Mouse (Mus musculus) hindbrain, embryonic 14.5 days (tissue): Measurements from ENCODE around the gene AY074887. TPM values are rescaled to one million over a fixed set of nuclear protein-coding genes. Genes with fewer than 3 reads are reported as not detected.

Experiments
- ATAC-seq: fragments of 200-750 bp; cut with Nextera tagmentation; 2 replicates; pipeline ENCODE4 v1.8.0; 2017; ENCODE audit warnings: moderate number of reproducible peaks, mild to moderate bottlenecking, moderate TSS enrichment, moderate library complexity; ENCODE audit not compliant: low FRiP score
- DNase-seq: peaks from one replicate; pipeline ENCODE4 v3.0.0-alpha.2; 2015; ENCODE audit warnings: low spot score
- H3K27ac ChIP-seq: fragments of 300-500 bp; sonication (generic); 2 replicates; pipeline ENCODE4 v1.5.1; 2014; ENCODE audit warnings: mild to moderate bottlenecking, moderate library complexity
- H3K27me3 ChIP-seq: fragments of 300-500 bp; sonication (generic); 2 replicates; pipeline ENCODE4 v1.6.1; 2014; ENCODE audit warnings: mild to moderate bottlenecking, low read length, mixed read lengths; ENCODE audit not compliant: control insufficient read depth, insufficient read depth
- H3K36me3 ChIP-seq: fragments of 300-500 bp; sonication (generic); replicated peaks from 2 replicates; pipeline ENCODE4 v1.6.1; 2014; ENCODE audit not compliant: control insufficient read depth, insufficient read depth
- H3K4me1 ChIP-seq: fragments of 300-500 bp; sonication (generic); replicated peaks from 2 replicates; pipeline ENCODE4 v1.6.1; 2014; ENCODE audit warnings: antibody characterized with exemption, low read length, mixed read lengths; ENCODE audit not compliant: control insufficient read depth, insufficient read depth
- H3K4me2 ChIP-seq: fragments of 300-500 bp; sonication (generic); replicated peaks from 2 replicates; pipeline ENCODE4 v1.6.1; 2014; ENCODE audit warnings: mild to moderate bottlenecking, moderate library complexity
- H3K4me3 ChIP-seq: fragments of 300-500 bp; sonication (generic); replicated peaks from 2 replicates; pipeline ENCODE4 v1.5.1; 2014; ENCODE audit warnings: mild to moderate bottlenecking, low read length
- H3K9ac ChIP-seq: fragments of 300-500 bp; sonication (generic); 2 replicates; pipeline ENCODE4 v1.6.1; 2014
- H3K9me3 ChIP-seq: fragments of 300-500 bp; sonication (generic); 2 replicates; pipeline ENCODE4 v1.6.1; 2016; ENCODE audit warnings: low read length; ENCODE audit not compliant: control insufficient read depth
- WGBS: fragments of 180-500 bp; shearing (Covaris S2); extraction: QIAGEN DNeasy Blood & Tissue Kit; methylation state at CpG from one replicate; pipeline ENCODE4 v1.1.7; 2014; 5-methylcytosine and 5-hydroxymethylcytosine counted together
- polyA plus RNA-seq: library from polyadenylated mRNA; unstranded; fragments of >200 nt; fragmentation: Nextera tagmentation; extraction: Ambion mirVana; gene quantifications from 2 replicates; pipeline ENCODE4 v1.2.1, GENCODE M21; 2014

The AY074887 gene
- polyA plus RNA-seq, 1 experiment from 2014 or later, result 0.71 TPM

GRCm38 (mm10) chr9:54919946-54920345 is 30.9 kb downstream of the AY074887 start:
- H3K4me2 ChIP-seq, result no peak overlapping the region
- no peak overlapping the region for H3K9ac ChIP-seq
- no peak for DNase-seq
- no peak overlapping the region for H3K4me3 ChIP-seq
- H3K27ac ChIP-seq, result no peak overlapping the region
- peaks cover 10% of the 10 kb centered on the region; the same call in 1 of the 2 replicates for H3K4me1 ChIP-seq
- H3K27me3 ChIP-seq, result no peaks in the 10 kb centered on the region
- WGBS, result 60% methylated on average over 4 of the region's 4 CpGs
- H3K36me3 ChIP-seq, result 0 out of 2 replicates have a peak, but pooled peaks cover 6% of the 10 kb centered on the region
- H3K9me3 ChIP-seq, result no peaks in the 10 kb centered on the region
- no peak for ATAC-seq

- no peak overlapping the region for H3K4me2 ChIP-seq
- ATAC-seq (no peak), DNase-seq (no peak)
- no peaks in the 10 kb centered on the region for H3K27me3 ChIP-seq
- peaks cover 10% of the 10 kb centered on the region; the same call in 1 of the 2 replicates for H3K4me1 ChIP-seq
- no peak overlapping the region for H3K9ac ChIP-seq
- WGBS, result 96% methylated on average over 5 of the region's 5 CpGs
- H3K4me3 ChIP-seq, result no peak overlapping the region
- H3K36me3 ChIP-seq, result 0 out of 2 replicates have a peak, but pooled peaks cover 6% of the 10 kb centered on the region
- no peak overlapping the region for H3K27ac ChIP-seq
- no peaks in the 10 kb centered on the region for H3K9me3 ChIP-seq
Observed at GRCm38 (mm10) chr9:54918781-54919180, 32.0 kb downstream of the AY074887 start.

GRCm38 (mm10) chr9:54918191-54918590 is 32.6 kb downstream of the AY074887 start:
- Histone ChIP-seq H3K4me2 (peak overlapping the region; percentile 85; the same call in 1 of the 2 replicates), H3K27me3 (no peaks in the 10 kb centered on the region), H3K36me3 (0 out of 2 replicates have a peak, but pooled peaks cover 6% of the 10 kb centered on the region), H3K27ac (no peak overlapping the region), H3K4me1 (peaks cover 10% of the 10 kb centered on the region; the same call in 1 of the 2 replicates), H3K4me3 (0 out of 2 replicates have a peak overlapping the region, but pooled peaks have one; percentile 64), H3K9me3 (no peaks in the 10 kb centered on the region), H3K9ac (no peak overlapping the region)
- DNase-seq (no peak), ATAC-seq (no peak)
- WGBS, result 75% methylated on average over 2 of the region's 2 CpGs

GRCm38 (mm10) chr9:54917010-54917677 is 33.7 kb downstream of the AY074887 start, which contains the start of gene Hykk:
Gene Hykk (plus strand): TSS chr9:54917283.
- ATAC-seq, result peak; percentile 99
- no peaks in the 10 kb centered on the region for H3K27me3 ChIP-seq
- no peaks in the 10 kb centered on the region for H3K36me3 ChIP-seq
- H3K4me3 ChIP-seq, result peak within 1 kb of the TSS; percentile 64
- DNase-seq, result peak; percentile 92
- WGBS, result under 1% methylated on average over 33 of the region's 34 CpGs
- peaks cover 10% of the 10 kb centered on the region; the same call in 1 of the 2 replicates for H3K4me1 ChIP-seq
- peak within 1 kb of the TSS; percentile 66 for H3K9ac ChIP-seq
- peak within 1 kb of the TSS; percentile 23; the same call in 1 of the 2 replicates for H3K27ac ChIP-seq
- no peaks in the 10 kb centered on the region for H3K9me3 ChIP-seq
- peak within 1 kb of the TSS; percentile 85 for H3K4me2 ChIP-seq

GRCm38 (mm10) chr9:54916401-54916800 is 34.4 kb downstream of the AY074887 start:
- ATAC-seq (no peak; the same call in 1 of the 2 replicates), DNase-seq (no peak)
- Histone ChIP-seq H3K27ac (no peak overlapping the region), H3K9me3 (no peaks in the 10 kb centered on the region), H3K9ac (no peak overlapping the region), H3K4me3 (peak overlapping the region; percentile 64), H3K36me3 (peaks cover 7% of the 10 kb centered on the region), H3K27me3 (no peaks in the 10 kb centered on the region), H3K4me1 (peaks cover 10% of the 10 kb centered on the region; the same call in 1 of the 2 replicates), H3K4me2 (peak overlapping the region; percentile 85)
- 72% methylated on average over 8 of the region's 8 CpGs for WGBS

GRCm38 (mm10) chr9:54915576-54915975 is 35.2 kb downstream of the AY074887 start:
- H3K27me3 ChIP-seq, result no peaks in the 10 kb centered on the region
- no peak overlapping the region for H3K4me2 ChIP-seq
- no peak overlapping the region for H3K9ac ChIP-seq
- H3K4me3 ChIP-seq, result no peak overlapping the region
- DNase-seq, result no peak
- no peak overlapping the region for H3K27ac ChIP-seq
- peaks cover 10% of the 10 kb centered on the region; the same call in 1 of the 2 replicates for H3K4me1 ChIP-seq
- WGBS, result 74% methylated on average over 7 of the region's 7 CpGs
- peaks cover 13% of the 10 kb centered on the region for H3K36me3 ChIP-seq
- H3K9me3 ChIP-seq, result no peaks in the 10 kb centered on the region
- ATAC-seq, result no peak

- H3K36me3 ChIP-seq, result peaks cover 71% of the 10 kb centered on the region
- DNase-seq (no peak), ATAC-seq (no peak)
- H3K4me2 ChIP-seq, result no peak overlapping the region
- no peak overlapping the region for H3K4me3 ChIP-seq
- no peak overlapping the region for H3K9ac ChIP-seq
- no peaks in the 10 kb centered on the region for H3K27me3 ChIP-seq
- no peaks in the 10 kb centered on the region for H3K9me3 ChIP-seq
- H3K4me1 ChIP-seq, result no peaks in the 10 kb centered on the region
- no peak overlapping the region for H3K27ac ChIP-seq
- WGBS, result 95% methylated on average over 5 of the region's 5 CpGs
Observed at GRCm38 (mm10) chr9:54909446-54909845, 41.4 kb downstream of the AY074887 start.

Other genes starting within 250 kb of the AY074887 start
- gene Wdr61, start 216.5 kb downstream of the AY074887 start, polyA plus RNA-seq, result 94.9 and 97.7 TPM in 2 replicates
- gene Crabp1, start 186.2 kb downstream of the AY074887 start, polyA plus RNA-seq, result 300 and 364 TPM in 2 replicates
- gene Ireb2, start 87.2 kb downstream of the AY074887 start, polyA plus RNA-seq, result 52.0 and 56.6 TPM in 2 replicates
- gene Hykk, start 33.7 kb downstream of the AY074887 start, polyA plus RNA-seq, result 2.1 and 2.7 TPM in 2 replicates
- gene Psma4, start 208 bp downstream of the AY074887 start, polyA plus RNA-seq, result 257 and 275 TPM in 2 replicates
- 4.2 and 6.0 TPM in 2 replicates for gene Chrna5, start 29.9 kb upstream of the AY074887 start, polyA plus RNA-seq
- 21.2 and 23.4 TPM in 2 replicates for gene Chrna3, start 75.6 kb upstream of the AY074887 start, polyA plus RNA-seq
- gene Chrnb4, start 97.8 kb upstream of the AY074887 start, polyA plus RNA-seq, result 1.4 and 1.5 TPM in 2 replicates
- 49.8 and 52.2 TPM in 2 replicates for gene Ube2q2, start 197.9 kb upstream of the AY074887 start, polyA plus RNA-seq